Mouse (Mus musculus) layer of hippocampus, postnatal 25 days (tissue): Measurements from ENCODE around the gene Dennd2c. TPM values are rescaled to one million over a fixed set of nuclear protein-coding genes. Genes with fewer than 3 reads are reported as not detected.
"Not testable (repeated sequence)": the region's sequence is repeated elsewhere in the genome, so short reads cannot be mapped to it uniquely, and the experiment has no call there.

Experiments
- DNase-seq, 2 experiments: peaks; one replicate each; pipeline ENCODE4 v3.0.0; 2022; ENCODE audit warnings: mixed read lengths in 2 of 2, low spot score in 1 of 2; ENCODE audit errors: extremely low spot score in 1 of 2
- total RNA-seq, 2 experiments: library from RNA; stranded (reverse); gene quantifications; 2 replicates each; pipeline ENCODE4 v1.2.3; 2021

The Dennd2c gene
- total RNA-seq, 2 experiments from 2014 or later: 0.30 to 0.73 TPM

DNA sequence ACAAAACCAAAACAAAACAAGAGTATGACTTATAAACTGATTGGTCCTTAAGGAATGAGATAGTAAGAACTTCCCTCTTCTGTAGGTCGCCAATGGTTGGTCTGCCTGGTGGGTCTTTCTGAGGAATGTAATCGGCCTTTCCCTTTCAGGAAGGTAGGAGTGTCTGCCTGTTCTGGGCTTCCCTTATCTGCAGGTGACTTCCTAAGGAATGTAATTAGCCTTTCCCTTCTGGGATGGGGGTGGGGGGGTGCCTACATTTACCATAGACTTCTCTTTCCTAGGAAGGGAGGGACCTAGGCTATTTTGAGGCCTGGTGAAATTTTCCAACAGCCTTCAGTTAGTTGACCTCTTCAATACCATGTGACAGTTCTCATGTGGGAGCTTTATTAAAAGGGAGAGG lies 108.7 kb downstream of the Dennd2c start:
- no peak for DNase-seq

DNA sequence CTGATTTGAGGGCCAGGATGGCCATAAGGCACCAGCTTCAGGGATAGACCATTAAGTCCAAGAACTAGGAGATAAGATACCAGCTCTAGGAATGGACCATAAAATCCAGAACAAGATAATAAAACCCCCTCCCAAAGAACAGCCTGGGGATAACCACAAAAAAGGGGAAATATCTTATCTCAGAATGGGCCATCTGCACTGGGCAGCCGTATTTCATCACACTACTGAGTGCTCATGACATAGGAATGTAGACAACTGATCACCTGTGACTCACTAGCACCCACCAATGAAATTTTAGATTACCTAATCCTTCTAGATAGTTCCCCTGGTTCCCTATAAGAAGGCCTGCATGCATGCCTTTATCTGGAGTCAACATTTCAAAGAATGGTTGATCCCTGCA lies 109.7 kb downstream of the Dennd2c start:
- DNase-seq: no peak

DNA sequence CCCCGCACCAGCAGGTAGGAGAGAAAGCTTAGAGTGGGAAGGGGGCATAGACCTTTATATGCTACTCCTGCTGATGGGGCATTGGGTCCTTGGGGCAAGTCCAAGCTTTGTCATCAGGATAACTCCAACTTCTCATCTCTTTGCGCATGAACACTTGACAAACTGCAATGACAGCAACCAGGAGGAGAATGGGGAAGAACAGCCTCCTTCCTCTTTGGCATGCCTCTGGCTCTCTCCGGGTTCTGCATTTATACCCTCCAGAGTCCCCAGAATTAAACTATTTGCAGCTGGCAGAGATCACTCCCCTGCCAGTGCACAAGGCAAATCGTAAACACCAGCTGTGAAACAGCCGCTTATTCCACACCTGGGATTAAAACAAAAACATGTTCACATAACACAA lies 111.1 kb downstream of the Dennd2c start:
- no peak for DNase-seq

DNA sequence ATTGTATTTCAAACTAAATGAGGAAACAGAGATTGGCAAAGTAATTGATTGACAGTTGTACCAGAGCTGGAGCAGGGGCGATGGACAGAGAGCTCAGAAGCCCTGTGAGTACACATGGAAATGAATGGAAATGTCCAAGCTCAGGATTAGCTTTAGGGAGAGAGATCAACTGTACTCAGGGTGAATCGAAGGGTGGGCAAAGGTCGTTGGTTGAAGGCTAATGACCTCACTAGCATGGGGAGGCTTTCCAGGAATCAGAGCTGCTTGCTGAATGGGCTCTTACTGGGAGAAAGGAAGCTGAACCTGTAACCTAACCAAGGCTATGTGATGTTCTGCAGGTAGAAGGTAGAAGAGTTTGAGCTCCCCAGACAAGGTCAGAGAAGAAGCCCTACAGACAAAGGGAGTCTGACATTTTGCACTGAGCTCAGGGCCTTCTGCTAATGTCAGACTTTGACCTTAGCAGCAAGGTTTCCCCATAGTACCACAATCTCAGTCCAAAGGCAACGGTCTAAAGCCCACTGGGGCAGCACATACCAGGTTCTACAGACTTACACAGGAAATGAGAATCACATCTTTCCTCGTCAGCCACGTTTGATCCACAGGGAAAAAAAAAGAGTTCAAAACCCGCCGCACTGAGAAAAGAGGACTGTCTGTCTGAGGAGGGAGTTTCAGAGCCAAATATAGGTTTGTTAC lies 112.3 kb downstream of the Dennd2c start:
- no peak for DNase-seq

DNA sequence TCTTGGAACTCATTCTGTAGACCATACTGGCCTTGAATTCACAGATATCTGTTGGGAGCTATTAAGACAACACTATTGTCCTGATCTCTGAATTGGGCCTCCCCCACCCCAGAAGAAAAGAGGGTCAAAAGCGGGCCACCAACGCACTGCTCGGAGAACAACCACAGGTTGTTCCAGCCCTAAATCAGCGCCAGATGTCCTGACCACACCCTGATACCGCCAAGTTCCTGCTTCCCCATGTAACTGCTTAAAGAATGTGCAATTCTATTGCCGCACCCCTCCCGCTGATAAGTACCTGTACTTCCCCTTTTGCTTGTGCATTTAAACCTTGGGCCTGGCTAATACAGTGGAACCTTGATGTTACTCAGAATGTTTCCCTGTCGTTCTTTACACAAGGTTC lies 113.0 kb downstream of the Dennd2c start:
- not testable (repeated sequence) for DNase-seq

Other genes starting within 250 kb of the Dennd2c start
- not detected for gene Sycp1, start 166.5 kb upstream of the Dennd2c start, total RNA-seq
- not detected for gene Nr1h5, start 138.5 kb upstream of the Dennd2c start, total RNA-seq
- gene Sike1, start 106.9 kb upstream of the Dennd2c start, total RNA-seq: 10 to 100 TPM; 68.5 to 69.8 TPM
- gene Csde1, start 82.2 kb upstream of the Dennd2c start, total RNA-seq: 100 to 1,000 TPM; 247 to 252 TPM
- 10 to 100 TPM; 74.9 to 78.8 TPM for gene Nras, start 44.3 kb upstream of the Dennd2c start, total RNA-seq
- gene Ampd1, start 28.6 kb upstream of the Dennd2c start, total RNA-seq: not detected
- 10 to 100 TPM; 64.6 to 67.7 TPM for gene Bcas2, start 69.1 kb downstream of the Dennd2c start, total RNA-seq
- gene Trim33, start 176.7 kb downstream of the Dennd2c start, total RNA-seq: 10 to 100 TPM; 48.0 to 56.1 TPM